Mouse (Mus musculus) lung, postnatal 10 days (tissue): ENCODE data around the gene Gm9195.

ENCODE experiments used
- DNase-seq: peaks from one replicate; pipeline ENCODE4 v3.0.0; 2021

Gm9195 gene

GRCm38 (mm10) chr14:72440929-72441328, 50.7 kb downstream of the Gm9195 start:
- no peak for DNase-seq

- no peak for DNase-seq
Observed at GRCm38 (mm10) chr14:72440436-72440835, 51.2 kb downstream of the Gm9195 start.

- DNase-seq, result no peak
Observed at GRCm38 (mm10) chr14:72438976-72439375, 52.7 kb downstream of the Gm9195 start.

GRCm38 (mm10) chr14:72389696-72390095, 101.9 kb downstream of the Gm9195 start:
- DNase-seq, result peak; percentile 89

- peak; percentile 27 for DNase-seq
Observed at GRCm38 (mm10) chr14:72389288-72389687, 102.3 kb downstream of the Gm9195 start.

GRCm38 (mm10) chr14:72377224-72377623, 114.4 kb downstream of the Gm9195 start:
- peak; percentile 51 for DNase-seq
